Mouse (Mus musculus) CH12F3 (cell line): ENCODE results near the gene Cdc42bpg.

ENCODE experiments used
- in situ Hi-C: fragments of 300-500 bp; cut with MboI; formaldehyde crosslinking; loops from 2 replicates; pipeline ENCODE4 v1.14.3; 2020; ENCODE audit warnings: low sequenced_read_pairs

Gene Cdc42bpg

DNA sequence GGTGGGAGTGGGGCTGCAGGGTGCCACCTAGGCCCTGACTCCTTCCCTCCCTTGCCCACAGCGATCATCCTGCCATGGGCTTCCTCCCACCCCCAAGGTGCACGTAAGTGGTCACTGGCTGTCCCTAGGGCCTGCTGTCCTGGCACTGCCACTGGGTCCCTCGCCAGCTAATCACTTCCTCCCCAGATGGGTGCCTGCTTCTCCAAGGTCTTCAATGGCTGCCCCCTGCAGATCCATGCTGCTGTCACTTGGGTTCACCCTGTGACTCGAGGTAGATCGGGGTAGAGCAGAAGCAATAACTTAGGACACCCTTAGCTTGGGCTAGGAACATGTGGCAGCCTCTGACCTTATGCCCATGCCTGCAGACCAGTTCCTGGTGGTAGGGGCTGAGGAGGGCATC lies 39.8 kb downstream of the Cdc42bpg start:
- in situ Hi-C loops: no loop called here

DNA sequence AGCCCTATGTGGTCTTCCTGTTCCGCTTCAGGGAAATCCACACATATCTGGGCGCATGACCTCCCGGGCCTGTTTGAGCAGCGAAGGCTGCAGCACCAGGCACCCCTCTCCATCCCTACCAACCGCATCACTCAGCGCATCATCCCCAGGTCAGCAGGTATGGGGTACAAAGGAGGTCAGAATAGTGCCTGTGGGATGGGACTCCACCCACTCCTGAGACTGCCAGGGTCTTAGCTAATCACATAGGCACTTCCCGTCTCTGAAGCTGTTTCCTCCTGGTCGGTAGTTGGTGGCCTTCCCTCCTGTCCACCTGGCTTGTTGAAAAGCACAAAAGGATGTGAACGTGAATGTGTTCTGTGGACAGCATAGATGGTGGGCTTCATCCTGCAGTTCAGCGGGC lies 40.4 kb downstream of the Cdc42bpg start:
- in situ Hi-C loops: no loop called here

DNA sequence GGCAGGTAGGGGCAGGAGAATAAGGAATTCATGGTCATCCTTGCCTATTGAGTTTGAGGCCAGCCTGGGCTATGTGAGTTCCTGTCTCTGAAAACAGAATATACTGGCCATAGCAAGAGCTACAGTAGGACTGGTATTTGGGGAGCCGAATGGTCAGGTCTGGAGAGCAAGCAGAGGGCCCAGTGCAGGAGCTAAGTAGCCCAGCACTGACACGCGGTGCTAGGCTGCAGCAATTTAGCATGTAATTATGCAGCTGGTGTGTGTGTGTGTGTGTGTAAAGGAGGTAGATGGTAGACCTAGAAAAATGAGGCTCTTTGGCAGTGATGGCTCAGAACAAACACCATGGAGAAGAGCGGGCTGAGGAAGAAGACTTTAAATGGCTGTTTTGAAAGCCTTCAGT lies 41.4 kb downstream of the Cdc42bpg start:
- in situ Hi-C loops: no loop called here

DNA sequence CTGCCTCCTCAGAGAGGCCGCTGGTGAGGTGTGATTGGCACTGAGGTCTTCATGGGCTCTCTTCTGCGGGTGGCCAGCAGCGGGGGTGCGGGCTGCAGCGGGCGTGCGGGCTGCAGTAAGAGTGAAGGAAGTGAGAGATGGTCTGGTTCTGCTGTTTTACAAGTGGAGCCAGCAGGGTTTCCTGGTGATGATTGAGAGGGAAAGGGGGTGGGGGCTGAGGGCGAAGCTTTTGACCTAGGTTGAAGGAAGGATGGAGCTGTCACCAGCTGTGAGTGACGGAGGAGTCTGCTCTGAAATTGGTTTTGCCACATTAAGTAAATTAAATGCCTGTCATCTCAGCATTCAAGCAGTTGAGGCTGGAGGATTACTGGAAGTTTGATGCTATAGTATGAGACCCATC lies 42.5 kb downstream of the Cdc42bpg start:
- in situ Hi-C loops: no loop called here

DNA sequence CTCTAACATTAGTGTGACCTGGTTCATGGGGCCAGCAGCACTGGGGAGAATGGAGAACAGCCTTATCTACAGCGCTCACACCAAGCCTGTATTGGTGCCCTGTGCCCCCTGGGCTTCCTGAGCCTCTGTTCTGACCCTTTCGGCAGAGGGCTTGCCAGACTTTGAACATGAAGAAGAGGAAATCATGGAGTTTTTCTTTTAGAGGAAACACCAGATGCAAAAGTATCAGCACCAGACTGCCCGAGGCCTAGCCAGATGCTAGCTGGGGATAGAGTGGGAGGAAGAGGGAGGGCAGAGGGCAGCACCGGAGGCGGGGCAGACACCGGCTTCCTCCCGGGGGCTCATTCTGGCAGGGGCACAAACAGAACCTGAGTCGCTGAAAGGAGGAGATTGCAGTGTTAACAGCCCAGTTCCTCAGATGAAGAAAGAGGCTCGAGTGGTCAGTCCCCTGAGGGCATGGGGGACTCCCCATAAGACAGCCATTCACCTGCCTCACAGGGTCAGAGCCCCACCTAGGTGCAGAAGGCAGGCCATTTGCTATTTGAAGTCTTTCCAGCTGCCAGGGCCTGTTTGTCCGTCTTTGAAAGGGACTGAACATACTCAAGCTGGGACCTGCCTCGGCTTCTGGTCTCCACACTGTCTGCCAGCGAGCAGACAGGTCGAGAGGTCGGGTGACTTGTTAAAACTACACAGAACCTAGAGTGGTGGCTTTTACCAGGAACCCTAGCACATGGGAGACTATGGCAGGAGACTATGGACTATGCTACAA lies 43.1 kb downstream of the Cdc42bpg start:
- in situ Hi-C loops: no loop called here

DNA sequence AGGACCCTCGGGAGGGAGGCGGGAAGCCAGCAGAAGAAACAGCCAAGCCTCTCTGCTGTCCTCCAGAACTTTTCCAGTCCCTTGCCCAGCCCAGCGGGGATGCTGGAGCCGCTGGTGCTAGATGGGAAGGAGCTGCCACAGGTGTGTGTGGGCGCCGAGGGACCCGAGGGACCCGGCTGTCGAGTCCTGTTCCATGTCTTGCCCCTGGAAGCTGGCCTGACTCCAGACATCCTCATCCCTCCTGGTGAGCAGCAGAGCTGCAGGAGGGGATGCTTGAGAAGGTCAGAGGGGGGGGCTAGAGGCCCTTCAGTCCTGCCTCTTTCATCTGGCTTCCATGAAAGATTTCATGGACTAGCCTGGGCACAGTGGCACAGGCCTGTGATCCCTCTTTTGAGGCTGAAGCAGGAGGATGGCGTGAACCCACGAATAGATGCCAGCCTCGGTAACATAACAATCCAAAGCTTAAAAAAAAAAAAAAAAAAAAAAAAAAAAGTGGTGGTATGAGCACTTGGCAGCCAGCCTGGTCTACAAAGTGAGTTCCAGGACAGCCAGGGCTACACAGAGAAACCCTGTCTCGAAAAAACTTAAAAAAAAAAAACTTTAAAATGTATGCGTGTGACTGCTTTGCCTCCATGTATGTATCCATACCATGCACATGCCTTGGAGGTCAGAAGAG lies 45.3 kb downstream of the Cdc42bpg start:
- in situ Hi-C loops: no loop called here

DNA sequence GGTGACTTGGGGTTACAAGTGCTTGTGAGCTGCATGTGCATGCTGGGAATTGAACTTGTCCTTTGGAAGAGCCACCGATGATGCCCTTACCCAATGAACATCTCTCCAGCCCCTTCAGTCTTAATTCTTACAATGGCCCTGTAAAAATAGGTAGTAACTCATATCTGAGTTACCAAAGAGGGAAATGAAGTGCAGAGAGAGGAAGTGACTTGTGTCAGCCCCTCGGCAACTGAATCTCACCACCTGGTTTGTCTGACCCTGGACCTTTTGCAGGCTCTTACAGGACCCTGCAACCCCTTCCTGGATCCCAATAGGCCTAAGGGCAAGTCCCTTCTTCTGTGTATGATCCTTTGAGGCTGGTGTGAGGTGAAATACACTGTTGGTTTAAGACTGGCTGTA lies 45.9 kb downstream of the Cdc42bpg start:
- in situ Hi-C loops: no loop called here

DNA sequence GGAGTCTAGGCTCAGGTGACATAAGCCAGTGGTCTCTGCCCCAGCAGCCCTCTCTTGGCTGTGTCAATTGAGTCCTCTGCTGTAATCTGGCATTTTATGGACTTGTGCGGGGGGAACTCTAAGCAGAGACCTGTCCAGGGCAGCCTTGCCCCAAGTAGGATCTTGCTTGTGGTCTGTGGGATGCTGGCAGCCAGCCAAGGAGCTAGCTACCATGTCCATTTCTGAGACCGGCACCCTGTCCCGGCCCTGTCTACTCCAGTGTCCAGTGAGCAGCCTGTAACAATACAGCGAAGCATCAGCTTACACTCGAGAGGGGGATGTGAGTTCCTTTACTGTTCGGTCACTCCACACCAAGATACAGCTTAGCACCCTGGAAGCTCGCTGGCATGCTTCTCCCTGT lies 47.8 kb downstream of the Cdc42bpg start:
- in situ Hi-C loops: no loop called here

DNA sequence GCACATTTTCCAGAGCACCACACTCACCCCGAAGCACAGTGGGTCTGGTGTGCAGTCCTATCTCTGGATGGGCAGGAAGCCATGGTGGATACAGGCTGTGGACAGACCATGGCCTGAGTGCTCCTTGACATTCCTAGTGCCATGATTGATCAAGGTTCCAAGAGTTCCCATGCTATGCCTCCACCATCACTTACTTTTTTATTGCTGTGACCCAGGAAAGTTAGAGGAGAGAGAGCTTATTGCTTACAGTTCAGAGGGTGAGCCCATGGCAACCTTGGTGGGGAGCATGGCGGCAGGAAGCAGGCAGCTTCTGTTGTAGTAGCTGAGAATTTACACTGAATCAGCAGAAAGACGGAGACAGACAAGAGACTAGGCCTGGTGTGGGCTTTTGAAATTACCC lies 55.0 kb downstream of the Cdc42bpg start:
- in situ Hi-C loops: no loop called here

DNA sequence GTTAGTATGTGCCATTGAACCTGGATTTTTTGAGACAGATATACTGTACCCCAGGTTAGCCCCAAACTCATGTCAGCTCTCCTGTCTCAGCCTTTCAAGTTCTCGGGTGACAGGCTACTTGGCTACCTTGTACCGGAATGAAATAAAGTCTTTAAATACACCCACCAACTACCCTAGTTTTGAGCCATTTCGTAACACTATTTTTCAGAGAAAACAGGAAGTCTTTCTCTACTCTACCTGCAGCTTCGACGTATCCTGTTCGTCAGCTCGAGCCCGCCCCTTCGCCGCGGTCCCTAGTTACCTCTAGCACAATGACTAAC lies 56.8 kb downstream of the Cdc42bpg start:
- in situ Hi-C loops: no loop called here

DNA sequence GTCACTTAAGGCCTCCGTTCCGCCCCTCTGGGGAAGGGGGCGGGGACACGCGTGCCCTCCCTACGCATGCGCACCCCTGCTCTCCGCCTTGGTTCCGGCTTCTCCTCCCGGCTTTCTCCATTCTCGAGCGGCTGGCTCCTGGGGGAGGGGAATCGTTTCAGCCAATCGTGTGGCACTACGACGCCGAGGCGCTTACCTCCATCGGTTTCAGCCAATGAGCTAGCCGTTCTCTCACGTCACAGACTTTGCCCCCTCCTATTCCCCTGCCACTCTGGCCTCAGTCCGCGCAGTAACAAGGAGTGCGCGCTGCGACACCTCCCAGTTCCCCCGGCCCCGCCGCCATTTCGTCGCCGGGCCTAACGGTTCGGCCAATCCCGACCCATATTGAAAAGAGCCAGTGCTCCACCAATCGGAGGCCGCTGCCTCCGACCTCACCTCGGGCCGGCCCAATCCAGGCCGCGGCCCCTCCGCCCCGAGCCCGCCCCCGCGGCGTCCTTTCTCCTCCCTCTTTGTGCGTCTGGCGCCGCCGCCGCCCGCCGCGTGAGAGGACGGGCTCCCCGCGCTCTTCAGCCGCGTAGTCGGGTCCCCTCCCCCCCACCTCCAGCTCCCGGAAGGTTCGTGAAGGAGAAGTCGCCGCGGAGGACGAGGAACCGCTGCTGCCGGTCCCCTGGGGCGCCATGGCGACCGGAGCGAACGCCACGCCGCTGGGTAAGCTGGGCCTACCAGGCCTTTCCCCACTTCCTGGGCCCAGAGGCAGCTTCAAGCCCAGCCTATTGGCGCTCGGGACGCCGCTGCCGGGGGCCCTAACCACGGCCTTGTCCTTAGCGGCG lies 57.4 kb downstream of the Cdc42bpg start, which contains the start of gene Sf1:
Gene Sf1, plus strand, starts transcription at position 280 of the 830 bp plus-strand sequence.
- in situ Hi-C loops: no loop called here

DNA sequence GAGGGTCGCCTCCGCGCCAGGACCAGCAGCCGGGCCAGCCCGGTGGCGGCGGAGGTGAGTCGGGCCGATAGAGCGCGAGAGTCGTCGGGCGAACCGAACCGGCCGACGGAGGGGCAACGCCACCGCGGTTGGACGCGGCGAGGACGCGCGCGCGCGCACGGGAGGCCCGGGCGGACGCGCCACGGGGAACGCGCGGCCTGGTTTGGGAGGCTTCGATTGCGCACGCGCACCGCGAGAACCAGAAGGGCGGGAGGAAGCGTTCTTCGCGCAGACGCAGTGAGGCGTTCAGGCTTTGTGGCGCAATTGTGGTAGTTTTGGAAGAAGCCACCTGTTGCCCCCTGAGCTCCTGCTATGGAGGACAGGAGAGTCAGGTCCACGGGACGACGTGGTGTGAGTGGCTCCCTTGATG lies 58.1 kb downstream of the Cdc42bpg start:
- in situ Hi-C loops: no loop called here

DNA sequence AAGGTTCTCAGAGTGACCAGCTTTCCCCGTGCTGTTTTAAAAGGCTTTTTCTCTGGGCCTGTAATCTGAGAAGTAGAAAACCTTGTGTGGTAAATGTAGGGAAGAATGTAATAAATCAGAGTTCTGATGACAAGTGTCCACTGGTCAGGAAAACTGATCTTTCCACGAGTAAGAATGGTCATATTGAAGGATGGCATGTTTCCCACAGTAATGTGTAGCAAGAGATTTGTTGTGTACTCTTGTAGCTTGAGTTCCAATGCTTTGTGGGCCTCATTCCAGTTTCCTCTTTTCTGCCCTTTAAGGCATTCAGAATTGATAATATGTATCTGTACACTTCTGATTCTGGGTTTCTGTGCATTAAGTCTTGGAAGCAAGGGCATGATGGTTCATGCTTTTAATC lies 58.6 kb downstream of the Cdc42bpg start:
- in situ Hi-C loops: no loop called here

DNA sequence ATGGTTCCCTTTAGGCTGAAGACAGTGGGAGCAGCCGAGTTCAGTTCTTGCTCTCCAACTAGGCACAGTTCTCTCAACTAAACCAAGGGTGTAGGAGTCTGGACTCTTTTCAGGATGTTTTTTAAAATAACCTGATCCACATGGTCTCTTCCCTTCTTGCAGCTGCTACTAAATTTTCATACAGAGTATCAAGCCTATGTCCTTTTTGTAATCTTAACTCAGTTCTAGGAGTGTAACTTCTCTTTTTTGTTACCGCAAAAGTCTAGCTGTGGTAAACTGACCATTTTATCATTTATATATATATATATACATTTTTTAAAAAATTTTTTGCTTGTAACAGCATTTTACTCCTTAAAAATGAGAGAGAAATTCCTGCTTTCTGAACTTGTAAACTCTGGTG lies 63.9 kb downstream of the Cdc42bpg start:
- in situ Hi-C loops: no loop called here

DNA sequence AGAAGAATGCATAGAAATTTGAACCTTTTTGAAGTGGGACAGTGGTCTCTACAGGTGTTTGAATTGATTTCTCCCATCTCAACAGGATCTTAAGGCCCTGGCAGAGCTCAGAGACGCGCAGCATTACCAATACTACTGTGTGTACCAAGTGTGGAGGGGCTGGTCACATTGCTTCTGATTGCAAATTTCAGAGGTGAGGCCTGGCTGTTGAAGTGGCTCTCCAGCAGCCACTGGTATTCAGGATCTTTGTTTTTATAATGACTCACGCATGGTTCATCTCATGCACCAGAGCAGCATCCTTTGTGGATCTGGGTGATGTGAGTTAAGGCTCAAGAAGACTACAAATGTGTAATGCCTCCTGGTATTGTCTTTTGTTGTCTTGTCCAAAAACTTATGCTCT lies 66.2 kb downstream of the Cdc42bpg start:
- in situ Hi-C loops: no loop called here

DNA sequence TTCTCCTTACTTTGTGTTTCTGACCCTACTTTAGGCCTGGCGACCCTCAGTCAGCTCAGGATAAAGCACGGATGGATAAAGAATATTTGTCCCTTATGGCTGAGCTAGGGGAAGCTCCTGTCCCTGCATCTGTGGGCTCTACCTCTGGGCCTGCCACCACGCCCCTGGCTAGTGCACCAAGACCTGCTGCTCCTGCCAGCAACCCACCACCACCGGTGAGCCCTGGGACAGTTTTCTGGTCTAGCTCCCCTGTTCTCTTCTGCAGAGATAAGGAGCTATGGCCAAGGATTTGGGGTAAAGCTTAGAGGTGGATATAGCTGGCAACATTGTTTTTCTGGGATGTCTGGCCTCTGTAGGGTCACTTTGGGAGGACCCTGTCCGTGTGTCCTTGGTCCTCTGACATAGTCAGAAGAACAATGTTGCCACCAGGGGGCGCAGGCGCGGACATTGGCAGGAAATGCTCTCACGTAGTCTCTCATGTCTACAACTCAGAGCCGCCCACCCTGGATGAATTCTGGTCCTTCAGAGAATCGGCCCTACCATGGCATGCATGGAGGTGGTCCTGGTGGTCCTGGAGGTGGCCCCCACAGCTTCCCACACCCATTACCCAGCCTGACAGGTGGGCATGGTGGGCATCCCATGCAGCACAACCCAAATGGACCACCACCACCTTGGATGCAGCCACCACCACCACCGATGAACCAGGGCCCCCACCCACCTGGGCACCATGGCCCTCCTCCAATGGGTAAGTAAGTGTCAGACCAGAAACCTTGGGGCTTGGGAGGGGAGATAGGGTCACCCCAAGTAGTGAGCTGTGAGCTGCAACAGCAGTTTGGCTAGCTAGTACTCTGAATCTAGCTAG lies 67.5 kb downstream of the Cdc42bpg start:
- in situ Hi-C loops: no loop called here

DNA sequence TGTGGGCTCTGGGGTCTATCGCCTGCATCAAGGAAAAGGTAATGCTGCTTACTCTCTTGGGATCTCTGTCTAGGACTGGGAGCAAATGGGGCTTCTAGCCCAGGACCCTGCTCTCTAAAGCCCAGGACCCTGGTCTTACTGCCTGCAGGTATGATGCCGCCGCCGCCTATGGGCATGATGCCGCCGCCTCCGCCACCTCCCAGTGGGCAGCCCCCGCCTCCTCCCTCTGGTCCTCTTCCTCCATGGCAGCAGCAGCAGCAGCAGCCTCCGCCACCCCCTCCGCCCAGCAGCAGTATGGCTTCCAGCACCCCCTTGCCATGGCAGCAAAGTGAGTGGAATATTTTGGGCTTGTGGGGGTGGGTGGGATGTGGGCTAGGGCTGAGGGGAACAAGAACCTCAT lies 68.3 kb downstream of the Cdc42bpg start:
- in situ Hi-C loops: no loop called here
